Mouse (Mus musculus) neural tube, embryonic 10.5 days (tissue): ENCODE results near the gene Cox10.

Experiments
- DNase-seq: peaks from one replicate; pipeline ENCODE4 v3.0.0-alpha.2; 2017; ENCODE audit warnings: low spot score; ENCODE audit errors: extremely low spot score

Gene Cox10

GRCm38 (mm10) chr11:64000200-64000794 lies 79.0 kb downstream of the Cox10 start:
- no peak for DNase-seq

GRCm38 (mm10) chr11:63999431-63999830 lies 79.8 kb downstream of the Cox10 start:
- DNase-seq, result no peak

- no peak for DNase-seq
These were observed 87.3 kb downstream of the Cox10 start for GRCm38 (mm10) chr11:63991958-63992357.

GRCm38 (mm10) chr11:63990759-63991158 lies 88.5 kb downstream of the Cox10 start:
- DNase-seq, result no peak

GRCm38 (mm10) chr11:63990311-63990710 lies 89.0 kb downstream of the Cox10 start:
- DNase-seq, result no peak

GRCm38 (mm10) chr11:63988991-63989860 lies 90.0 kb downstream of the Cox10 start:
- no peak for DNase-seq

- DNase-seq, result no peak
These were observed 91.1 kb downstream of the Cox10 start for GRCm38 (mm10) chr11:63988031-63988665.

- DNase-seq, result no peak
These were observed 92.6 kb downstream of the Cox10 start for GRCm38 (mm10) chr11:63986710-63987109.

GRCm38 (mm10) chr11:63985481-63985880 lies 93.8 kb downstream of the Cox10 start:
- DNase-seq, result no peak

GRCm38 (mm10) chr11:63984622-63985168 lies 94.6 kb downstream of the Cox10 start:
- no peak for DNase-seq

- DNase-seq, result no peak
These were observed 101.5 kb downstream of the Cox10 start for GRCm38 (mm10) chr11:63977741-63978140.

- DNase-seq, result no peak
These were observed 102.5 kb downstream of the Cox10 start for GRCm38 (mm10) chr11:63976775-63977174.

GRCm38 (mm10) chr11:63975260-63975899 lies 103.9 kb downstream of the Cox10 start:
- no peak for DNase-seq

GRCm38 (mm10) chr11:63973973-63974372 lies 105.3 kb downstream of the Cox10 start:
- DNase-seq, result no peak

- no peak for DNase-seq
These were observed 107.8 kb downstream of the Cox10 start for GRCm38 (mm10) chr11:63971462-63971861.

- DNase-seq, result no peak
These were observed 108.5 kb downstream of the Cox10 start for GRCm38 (mm10) chr11:63970818-63971217.

- no peak for DNase-seq
These were observed 109.9 kb downstream of the Cox10 start for GRCm38 (mm10) chr11:63969205-63969910.

- DNase-seq, result no peak
These were observed 110.8 kb downstream of the Cox10 start for GRCm38 (mm10) chr11:63968388-63969035.

GRCm38 (mm10) chr11:63967641-63968387 lies 111.5 kb downstream of the Cox10 start:
- DNase-seq, result no peak

- DNase-seq, result no peak
These were observed 113.8 kb downstream of the Cox10 start for GRCm38 (mm10) chr11:63965437-63965836.
